ENCODE assay signal across 18 mouse cellular contexts in the genomic region with DNA sequence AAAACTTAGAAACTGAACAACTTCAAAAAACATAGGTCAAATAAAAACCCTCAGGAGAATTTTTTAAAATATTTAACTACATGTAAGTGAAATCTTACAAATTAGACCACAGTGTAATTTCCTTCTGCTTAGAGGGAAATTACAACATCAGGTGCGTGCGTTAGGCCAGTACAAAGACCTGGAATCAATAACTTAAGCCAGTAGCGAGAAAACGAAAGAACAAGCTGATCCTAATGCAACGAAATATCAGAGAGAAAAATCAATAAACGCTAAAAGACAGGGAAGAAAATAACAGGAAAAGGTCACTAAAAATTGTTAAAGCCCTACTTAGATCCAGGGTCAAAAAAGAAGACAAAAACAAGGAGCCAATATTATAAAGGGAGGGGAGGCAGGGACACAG.
"Had no signal": no experiment of that assay in that cellular context is flagged by ENCODE, and none has a peak within 500 bp of the region (broad histone marks: within the 10 kb centered on the region; RNA-seq: fewer than 3 reads in every experiment).

No protein-coding gene starts in this region.

- H3K27me3 ChIP-seq: hindbrain, embryonic 15.5 days; kidney, embryonic 15.5 days; limb, embryonic 13.5 days; midbrain, embryonic 12.5 days; neural tube, embryonic 13.5 days had no signal

- H3K4me2 ChIP-seq: hindbrain, embryonic 15.5 days; kidney, embryonic 15.5 days; limb, embryonic 13.5 days; midbrain, embryonic 12.5 days; neural tube, embryonic 13.5 days had no signal

- H3K4me1 ChIP-seq: hindbrain, embryonic 15.5 days; kidney, embryonic 15.5 days; limb, embryonic 10.5 days; limb, embryonic 13.5 days; midbrain, embryonic 12.5 days; neural tube, embryonic 13.5 days had no signal

- H3K27ac ChIP-seq: hindbrain, embryonic 15.5 days; kidney, embryonic 15.5 days; limb, embryonic 10.5 days; limb, embryonic 13.5 days; midbrain, embryonic 12.5 days; neural tube, embryonic 13.5 days had no signal

- ATAC-seq: midbrain, embryonic 16.5 days had no signal

- H3K9ac ChIP-seq: hindbrain, embryonic 15.5 days; kidney, embryonic 15.5 days; limb, embryonic 13.5 days; midbrain, embryonic 12.5 days; neural tube, embryonic 13.5 days had no signal

- H3K36me3 ChIP-seq: hindbrain, embryonic 15.5 days; kidney, embryonic 15.5 days; limb, embryonic 10.5 days; limb, embryonic 13.5 days; midbrain, embryonic 12.5 days; neural tube, embryonic 13.5 days had no signal

- H3K4me3 ChIP-seq: hindbrain, embryonic 15.5 days; kidney, embryonic 15.5 days; limb, embryonic 10.5 days; limb, embryonic 13.5 days; midbrain, embryonic 12.5 days; myocyte; neural tube, embryonic 13.5 days had no signal

- DNase-seq: kidney, adult 11 months; kidney, adult 8-10 months; kidney, postnatal 10 days; kidney, postnatal 36 days; lung, adult 18-20 months; lung, postnatal 14 days; lung, postnatal 4 days; right cerebral cortex, postnatal 25 days; spleen, adult 18-20 months; thymus, postnatal 25 days had no signal

- H3K9me3 ChIP-seq: hindbrain, embryonic 15.5 days; kidney, embryonic 15.5 days; limb, embryonic 10.5 days; limb, embryonic 13.5 days; midbrain, embryonic 12.5 days; neural tube, embryonic 13.5 days had no signal
